Mouse (Mus musculus) hematopoietic stem cell, adult 5-6 weeks (primary cell): ENCODE data around the gene Dock8. TPM values are rescaled to one million over a fixed set of nuclear protein-coding genes. Genes with fewer than 3 reads are reported as not detected.

Source experiments
- ATAC-seq, 2 experiments: fragments of 125-278 bp in 1 of 2; replicated peaks in 1 of 2; 2 replicates each; pipeline ENCODE4 v1.8.0; 2016 to 2017; ENCODE audit warnings: inconsistent platforms in 2 of 2, mild to moderate bottlenecking in 2 of 2, moderate number of reproducible peaks in 2 of 2, low read depth in 1 of 2, moderate TSS enrichment in 1 of 2; ENCODE audit not compliant: low FRiP score in 2 of 2, poor library complexity in 2 of 2, severe bottlenecking in 2 of 2, insufficient read depth in 1 of 2, low TSS enrichment in 1 of 2
- total RNA-seq: library from RNA; stranded (forward); fragments of 172-1452, 232-1000 nt; gene quantifications from 2 replicates; pipeline ENCODE4 v1.2.3, GENCODE M21; 2017

The Dock8 gene
- total RNA-seq, 1 experiment from 2014 or later, result 50.4 TPM

GRCm38 (mm10) chr19:25187681-25188080 lies 188.3 kb downstream of the Dock8 start:
- no peak for ATAC-seq

DNA sequence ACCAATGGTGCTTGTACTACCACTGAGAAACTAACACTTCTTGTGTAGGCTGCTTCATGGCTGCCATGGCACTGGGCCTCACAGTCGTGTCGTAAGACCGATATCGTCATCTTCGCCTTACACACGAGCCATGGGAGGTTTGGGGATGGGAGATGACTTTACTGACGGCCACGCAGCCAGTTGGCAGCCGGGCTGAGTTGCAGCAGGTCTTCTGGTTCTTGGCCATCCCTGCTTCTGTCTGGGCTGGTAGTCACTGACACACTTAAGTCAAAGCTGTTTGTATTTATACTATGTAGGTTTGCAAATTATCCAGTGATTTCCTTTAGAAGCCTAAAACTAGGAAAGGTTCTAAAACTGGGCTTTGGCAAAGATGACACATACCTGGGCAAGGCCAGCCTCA lies 194.4 kb downstream of the Dock8 start:
- ATAC-seq, result no peak

DNA sequence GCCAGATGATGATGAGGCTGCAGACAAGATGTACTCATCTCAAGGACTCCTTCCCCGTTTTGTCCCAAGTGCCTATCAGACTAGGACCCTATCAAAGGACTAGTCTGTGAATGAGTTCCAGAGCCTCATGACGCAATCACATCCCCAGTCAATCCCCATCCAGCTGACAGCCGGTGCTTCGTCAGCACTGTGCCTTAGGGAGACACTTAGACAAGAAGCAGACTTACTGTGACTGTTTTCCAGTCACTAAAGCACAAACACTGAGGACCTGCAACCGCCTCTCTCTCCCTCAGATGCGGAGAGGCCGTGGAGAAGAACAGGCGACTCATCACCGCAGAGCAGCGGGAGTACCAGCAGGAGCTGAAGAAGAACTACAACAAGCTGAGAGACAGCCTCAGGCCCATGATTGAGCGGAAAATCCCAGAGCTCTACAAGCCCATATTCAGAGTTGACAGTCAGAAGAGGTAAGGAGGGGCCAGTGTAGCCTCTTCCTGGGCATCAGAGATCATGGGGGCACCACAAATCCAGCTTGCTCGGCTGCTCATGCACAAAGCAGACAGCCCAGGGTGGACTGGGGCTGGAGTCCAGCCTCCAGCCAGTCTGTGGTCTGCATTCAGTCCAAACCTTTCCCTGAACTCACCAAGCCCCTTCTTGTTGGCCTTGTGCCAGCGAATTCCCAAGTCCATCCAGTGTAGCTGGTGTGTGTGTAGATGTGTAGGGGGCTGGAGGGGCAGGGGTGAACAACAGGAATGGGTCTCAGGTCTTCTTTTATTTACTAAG lies 200.9 kb downstream of the Dock8 start:
- ATAC-seq, result no peak

GRCm38 (mm10) chr19:25203077-25203476 lies 203.7 kb downstream of the Dock8 start:
- ATAC-seq, result no peak

DNA sequence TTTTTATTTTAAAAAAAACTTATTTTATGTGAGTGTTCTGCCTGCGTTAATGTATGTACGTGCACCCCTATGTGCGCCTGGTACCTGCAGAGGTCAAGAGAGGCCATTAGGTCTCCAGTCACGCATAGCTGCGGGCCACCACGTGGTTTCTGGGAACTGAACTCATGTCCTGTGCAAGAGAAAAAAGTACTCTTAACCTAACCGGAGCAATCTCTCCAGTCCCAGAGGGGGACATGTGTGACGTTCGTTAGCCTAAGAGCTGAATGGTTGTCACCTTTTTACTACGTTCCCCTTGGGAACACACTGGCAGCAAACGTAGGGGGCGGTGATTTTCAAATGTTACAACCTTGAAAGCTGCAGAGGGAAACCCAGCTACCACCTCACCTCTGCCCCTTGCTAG lies 207.6 kb downstream of the Dock8 start:
- no peak for ATAC-seq

- ATAC-seq, result no peak
These were observed 208.5 kb downstream of the Dock8 start for GRCm38 (mm10) chr19:25207731-25208361.

GRCm38 (mm10) chr19:25208596-25209110 lies 209.3 kb downstream of the Dock8 start:
- ATAC-seq, result no peak

DNA sequence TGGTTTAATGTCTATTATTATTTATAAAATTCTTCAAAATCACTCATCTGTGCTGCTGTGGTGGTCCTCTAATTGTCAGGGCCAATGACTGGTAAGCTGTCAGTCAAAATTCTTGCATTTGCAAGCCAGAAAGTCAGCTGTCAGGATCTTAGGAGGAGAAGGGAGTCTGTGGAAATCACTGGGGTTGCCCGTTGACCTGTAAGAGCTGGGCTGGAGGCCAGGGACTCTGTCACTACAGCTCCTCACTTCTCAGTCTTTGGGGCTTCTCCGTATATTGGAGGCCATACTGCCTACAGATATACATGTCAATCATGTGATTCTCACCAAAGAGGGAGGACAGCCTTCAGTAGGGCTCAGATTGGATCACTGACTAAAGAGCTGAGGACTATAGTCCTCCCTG lies 221.3 kb downstream of the Dock8 start:
- ATAC-seq, result no peak

- no peak for ATAC-seq
These were observed 222.8 kb downstream of the Dock8 start for GRCm38 (mm10) chr19:25221964-25222640.

DNA sequence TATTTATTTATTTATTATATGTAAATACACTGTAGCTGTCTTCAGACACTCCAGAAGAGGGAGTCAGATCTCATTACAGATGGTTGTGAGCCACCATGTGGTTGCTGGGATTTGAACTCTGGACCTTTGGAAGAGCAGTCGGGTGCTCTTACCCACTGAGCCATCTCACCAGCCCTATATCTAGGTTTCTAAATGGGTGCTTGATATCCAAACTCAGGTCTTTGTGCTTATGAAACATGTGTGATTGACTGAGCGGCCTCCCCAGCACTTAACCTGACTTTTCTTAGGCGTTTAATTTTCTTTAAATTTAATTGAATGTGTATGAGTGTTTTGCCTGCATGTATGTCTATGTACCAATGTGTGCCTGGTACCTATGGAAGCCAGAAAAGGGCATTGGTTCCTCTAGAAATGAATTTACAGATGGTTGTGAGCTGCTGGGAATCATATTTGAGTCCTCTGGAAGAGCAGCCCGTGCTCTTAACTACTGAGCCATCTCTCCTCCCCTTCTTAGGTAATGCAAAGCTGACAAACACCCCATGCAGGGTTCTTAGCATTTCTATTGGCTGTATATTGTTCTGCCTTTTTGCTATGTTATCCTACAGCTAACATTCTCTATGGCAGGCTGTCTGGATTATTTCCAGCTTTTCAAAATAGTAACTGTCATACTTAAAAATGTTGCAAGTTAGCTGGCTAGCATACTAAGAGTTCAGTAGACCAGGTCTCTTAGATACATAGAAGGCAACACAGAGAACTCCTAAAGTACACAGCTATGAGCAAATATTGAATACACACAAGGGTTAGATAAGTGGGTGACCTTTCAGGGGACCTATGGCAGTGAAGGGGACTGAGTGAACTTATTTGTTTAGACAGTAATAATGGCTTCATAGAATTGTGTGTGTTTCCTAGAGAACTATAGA lies 231.0 kb downstream of the Dock8 start:
- no peak for ATAC-seq

DNA sequence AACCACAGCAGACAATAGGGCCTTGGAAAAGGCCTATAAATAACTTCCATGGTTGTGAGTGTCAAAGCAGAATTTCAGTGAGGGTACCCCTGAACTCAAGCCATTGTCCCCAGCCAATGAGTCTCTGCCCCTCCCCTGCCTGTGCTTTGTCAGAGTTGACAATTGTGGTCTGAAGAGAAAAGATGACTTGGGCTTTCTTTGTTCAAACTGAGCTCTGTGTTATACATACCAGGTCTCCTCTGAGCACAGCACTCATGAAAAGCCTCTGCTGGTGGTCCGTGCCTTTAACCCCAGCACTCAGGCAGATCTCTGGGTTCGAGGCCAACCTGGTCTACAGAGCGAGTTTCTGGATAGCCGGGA lies 231.6 kb downstream of the Dock8 start:
- ATAC-seq, result no peak

DNA sequence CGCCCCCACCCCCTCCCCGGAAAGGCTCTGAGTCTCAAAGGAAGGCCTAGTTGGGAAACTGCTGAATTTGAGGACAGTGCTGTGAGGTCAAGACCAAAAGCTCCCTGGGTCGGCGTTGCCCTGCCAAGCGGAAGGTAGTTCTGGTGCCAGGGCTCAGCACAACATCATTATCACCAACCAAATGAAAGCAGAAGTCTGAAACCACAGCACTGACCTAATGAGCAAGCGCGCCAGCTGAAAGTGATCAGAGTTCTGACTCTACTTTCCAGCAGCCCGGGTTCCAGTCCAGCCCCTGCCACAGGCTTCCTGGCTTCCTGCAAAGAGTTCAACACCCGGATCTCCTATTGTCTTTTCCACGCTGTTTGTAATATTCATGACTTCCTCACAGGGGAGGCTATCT lies 232.7 kb downstream of the Dock8 start:
- ATAC-seq, result peak; percentile 62 to 69

DNA sequence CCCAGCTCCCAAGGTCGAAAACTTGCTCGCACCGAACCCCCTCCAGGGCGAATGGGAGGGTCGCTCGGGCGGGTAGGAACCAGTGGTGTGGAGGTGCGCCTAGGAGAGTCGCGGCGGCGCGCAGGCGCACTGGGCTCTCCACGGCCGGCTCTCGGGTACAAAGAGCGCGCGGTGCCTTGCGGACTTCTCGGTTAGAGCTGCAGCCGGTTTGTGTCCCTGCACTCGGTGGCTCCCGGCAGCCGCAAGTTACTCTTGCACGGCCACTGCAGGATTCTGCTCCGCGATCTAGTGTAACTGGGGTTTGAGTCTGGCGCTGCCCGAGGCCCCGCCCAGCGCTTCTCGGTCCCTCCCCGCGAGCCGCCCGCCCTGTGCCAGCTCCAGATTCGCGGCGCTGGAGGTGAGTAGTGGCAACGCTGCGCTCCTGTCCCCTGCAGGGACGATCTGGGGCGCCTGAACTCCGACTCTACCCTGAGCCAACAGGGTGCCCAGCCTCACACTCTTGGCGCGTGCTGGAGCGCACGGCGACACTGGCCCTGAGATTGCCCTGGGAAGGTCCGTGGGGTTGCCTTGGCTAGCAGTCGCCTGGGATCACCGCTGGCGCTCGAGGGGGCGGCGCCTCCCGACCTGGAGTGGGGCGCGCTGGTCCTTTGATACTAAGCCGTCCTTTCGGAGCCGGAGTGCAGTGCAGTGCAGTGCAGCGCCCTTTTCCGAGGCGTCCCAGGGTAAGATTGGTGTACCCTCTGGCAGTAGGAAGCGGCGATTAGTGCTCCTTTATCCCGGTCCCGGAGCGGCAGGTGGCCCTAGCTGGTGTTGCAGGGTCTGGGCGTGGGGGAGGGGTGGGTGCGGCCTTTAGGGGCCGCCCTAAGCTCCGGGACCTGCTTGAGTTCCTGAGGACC lies 237.5 kb downstream of the Dock8 start, which contains the start of gene Kank1:
Kank1 (plus strand) TSS at position 380 of the 896 bp plus-strand sequence.
- ATAC-seq, result peak; percentile 38 to 71; a peak in 3 of 4 replicates

GRCm38 (mm10) chr19:25237492-25238040 lies 238.2 kb downstream of the Dock8 start:
- ATAC-seq, result peak in 1 of 2 experiments; percentile 22; a peak in 1 of 4 replicates

DNA sequence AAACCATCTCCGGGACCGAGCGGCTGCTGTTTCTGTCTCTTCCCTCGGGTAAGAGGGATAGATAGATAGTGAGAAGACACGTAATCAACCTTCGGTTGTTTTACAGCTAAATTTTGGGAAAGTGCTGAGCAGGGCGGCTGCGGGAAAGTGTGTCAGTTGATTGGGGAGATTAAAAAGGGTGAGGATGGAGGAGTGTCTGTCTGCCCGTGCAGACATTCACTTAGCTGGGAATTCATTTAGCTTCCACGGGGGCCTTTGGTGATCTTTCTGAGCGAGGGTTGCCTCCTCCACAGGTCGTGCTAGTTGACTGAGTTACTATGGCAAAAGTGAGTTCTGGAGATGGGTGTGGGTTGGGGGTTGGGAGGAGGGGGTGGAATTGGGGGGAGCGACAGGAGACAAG lies 238.8 kb downstream of the Dock8 start:
- ATAC-seq, result no peak

GRCm38 (mm10) chr19:25243566-25243965 lies 244.2 kb downstream of the Dock8 start:
- ATAC-seq, result no peak
